In the genomic region with DNA sequence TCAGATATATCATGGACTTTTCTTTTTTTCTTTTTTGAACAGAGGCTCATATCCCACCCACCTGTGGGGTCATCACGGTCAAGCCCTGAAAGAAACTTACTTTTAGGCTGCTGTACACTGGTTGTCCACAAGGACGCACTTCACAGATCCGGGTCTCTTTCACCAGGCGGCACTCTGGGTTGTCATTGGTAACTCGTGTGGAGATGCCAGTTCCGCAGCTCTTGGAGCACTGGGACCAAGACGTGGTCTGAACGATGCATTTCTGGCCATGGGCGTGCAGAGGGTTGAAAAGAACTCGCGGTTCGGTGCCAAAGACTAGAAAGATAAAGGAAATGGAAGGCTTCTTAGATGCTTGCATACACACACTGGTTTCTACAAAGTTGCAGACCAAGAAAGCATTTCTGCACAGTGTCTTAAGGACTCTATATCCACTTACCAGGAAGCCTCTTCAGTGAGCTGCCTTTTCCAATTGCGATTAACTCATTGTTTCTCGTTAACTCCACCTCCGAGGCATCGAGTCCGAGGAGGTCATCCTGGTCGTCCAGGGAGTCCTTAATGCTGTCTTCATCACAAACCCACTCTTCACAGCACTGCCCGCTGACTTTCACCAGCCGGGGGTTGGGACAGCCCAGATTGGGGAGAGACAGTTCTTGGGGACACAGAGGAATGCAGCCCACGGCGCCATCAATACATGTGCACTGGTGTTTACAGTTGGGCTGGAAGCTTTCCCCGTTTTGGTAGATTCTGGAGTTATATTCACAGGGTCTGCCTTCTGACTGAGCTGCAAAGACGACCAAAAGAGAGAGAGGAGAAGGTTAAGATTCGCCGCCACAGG, we compare ENCODE assay signal across 7 mouse cellular contexts. TPM values are rescaled to one million over a fixed set of nuclear protein-coding genes. Genes with fewer than 3 reads are reported as not detected.
DNase-seq lines count a peak whose midpoint lies in the region; ATAC-seq and TF ChIP-seq lines count a peak whose summit lies in the region.

No protein-coding gene starts in this region.

- peak overlapping the region; percentile 86 for H3K4me2 ChIP-seq in heart, embryonic 13.5 days
- H3K4me2 ChIP-seq in limb, embryonic 11.5 days (ENCODE audit: low read depth, severe bottlenecking), result peak overlapping the region; percentile 80
- H3K4me2 ChIP-seq in midbrain, embryonic 16.5 days (ENCODE audit: low read length), result peak overlapping the region; percentile 71

- H3K9me3 ChIP-seq in ES-E14 (ENCODE audit: control insufficient read depth, insufficient read depth, low read depth, low read length), result no peaks in the 10 kb centered on the region
- no peaks in the 10 kb centered on the region for H3K9me3 ChIP-seq in heart, embryonic 13.5 days
- H3K9me3 ChIP-seq in limb, embryonic 11.5 days (ENCODE audit: control insufficient read depth, low read length), result no peaks in the 10 kb centered on the region
- no peaks in the 10 kb centered on the region for H3K9me3 ChIP-seq in midbrain, embryonic 16.5 days (replicated peaks; ENCODE audit: control insufficient read depth, low read length, poor library complexity, severe bottlenecking)

- DNase-seq in ES-E14 (ENCODE audit: low read depth, low spot score), result no peak
- DNase-seq in brain, adult 2 months (ENCODE audit: low read depth, low spot score), result peak; percentile 29
- peak; percentile 68 for DNase-seq in limb, embryonic 11.5 days (ENCODE audit: low spot score)
- no peak for DNase-seq in cerebellum, postnatal 25 days
- DNase-seq in B cell, adult 2 months, result no peak

- no peak for ATAC-seq in heart, embryonic 13.5 days (ENCODE audit: extremely low read depth, insufficient number of reproducible peaks, low FRiP score, low TSS enrichment)
- no peak for ATAC-seq in limb, embryonic 11.5 days (ENCODE audit: insufficient number of reproducible peaks, low FRiP score, low TSS enrichment, low read depth)
- no peak for ATAC-seq in midbrain, embryonic 16.5 days

- no peaks in the 10 kb centered on the region for H3K27me3 ChIP-seq in heart, embryonic 13.5 days (replicated peaks)
- H3K27me3 ChIP-seq in limb, embryonic 11.5 days (ENCODE audit: control insufficient read depth, insufficient read depth, low read length), result no peaks in the 10 kb centered on the region
- peaks cover 19% of the 10 kb centered on the region for H3K27me3 ChIP-seq in midbrain, embryonic 16.5 days (ENCODE audit: control insufficient read depth, insufficient read depth, low read depth, low read length)

- in situ Hi-C loops in ES-E14 (cut with MboI; ENCODE audit: low sequenced_read_pairs in 2 of 2, unreplicated experiment in 2 of 2), result no loop called here

- H3K9ac ChIP-seq in ES-E14 (ENCODE audit: insufficient read depth, low read depth, low read length, poor library complexity, severe bottlenecking), result peak overlapping the region; percentile 80; the same call in 1 of the 2 replicates
- peak overlapping the region; percentile 98 for H3K9ac ChIP-seq in heart, embryonic 13.5 days
- H3K9ac ChIP-seq in limb, embryonic 11.5 days (ENCODE audit: low read length), result peak overlapping the region; percentile 82
- no peak overlapping the region for H3K9ac ChIP-seq in midbrain, embryonic 16.5 days (ENCODE audit: low read depth, low read length)

- peaks cover 10% of the 10 kb centered on the region; the same call in 1 of the 2 replicates for H3K36me3 ChIP-seq in ES-E14 (ENCODE audit: control insufficient read depth, insufficient read depth, low read length, poor library complexity, severe bottlenecking)
- peaks cover 17% of the 10 kb centered on the region for H3K36me3 ChIP-seq in heart, embryonic 13.5 days
- H3K36me3 ChIP-seq in limb, embryonic 11.5 days (ENCODE audit: control insufficient read depth, insufficient read depth, low read length), result peaks cover 4% of the 10 kb centered on the region; the same call in 1 of the 2 replicates
- H3K36me3 ChIP-seq in midbrain, embryonic 16.5 days (ENCODE audit: control insufficient read depth, insufficient read depth, low read length), result no peaks in the 10 kb centered on the region

- H3K27ac ChIP-seq in ES-E14 (ENCODE audit: insufficient read depth, low read depth, low read length, poor library complexity, severe bottlenecking), result no peak overlapping the region
- H3K27ac ChIP-seq in heart, embryonic 13.5 days (replicated peaks), result peak overlapping the region; percentile 96
- peak overlapping the region; percentile 60; the same call in 1 of the 2 replicates for H3K27ac ChIP-seq in limb, embryonic 11.5 days (replicated peaks; ENCODE audit: low read depth, low read length)
- H3K27ac ChIP-seq in midbrain, embryonic 16.5 days (ENCODE audit: low read length), result no peak overlapping the region

- 13% methylated on average over 26 of the region's 26 CpGs for WGBS in heart, embryonic 13.5 days
- whole genome bisulfite sequencing in limb, embryonic 11.5 days, result 31% methylated on average over 26 of the region's 26 CpGs
- 16% methylated on average over 26 of the region's 26 CpGs for WGBS in midbrain, embryonic 16.5 days

- peaks cover 6 to 12% of the 10 kb centered on the region in 2 experiments; a peak in 3 of 4 replicates for H3K4me1 ChIP-seq in ES-E14 (ENCODE audit: control insufficient read depth in 2 of 2, insufficient read depth in 2 of 2, low read length in 2 of 2, poor library complexity in 1 of 2)
- peaks cover 58% of the 10 kb centered on the region for H3K4me1 ChIP-seq in heart, embryonic 13.5 days
- H3K4me1 ChIP-seq in limb, embryonic 11.5 days (ENCODE audit: control insufficient read depth, insufficient read depth, low read length), result peaks cover 27% of the 10 kb centered on the region
- peaks cover 41% of the 10 kb centered on the region for H3K4me1 ChIP-seq in midbrain, embryonic 16.5 days (ENCODE audit: control insufficient read depth, insufficient read depth, low read length)

- H3K4me3 ChIP-seq in ES-E14 (ENCODE audit: insufficient read depth in 1 of 2, low read depth in 1 of 2, low read length in 2 of 2, poor library complexity in 1 of 2, severe bottlenecking in 1 of 2), result peak overlapping the region; percentile 67 to 82; a peak in 3 of 4 replicates
- peak overlapping the region; percentile 88 for H3K4me3 ChIP-seq in heart, embryonic 13.5 days
- H3K4me3 ChIP-seq in limb, embryonic 11.5 days (ENCODE audit: low read depth, low read length), result peak overlapping the region; percentile 60
- peak overlapping the region; percentile 47; the same call in 1 of the 2 replicates for H3K4me3 ChIP-seq in midbrain, embryonic 16.5 days (ENCODE audit: low read depth, low read length)

TF ChIP-seq in ES-E14, 5 proteins besides CTCF, POLR2A, EP300 and RAD21:
- no peak for TF ChIP-seq CHD2 (IDR thresholded peaks at IDR 0.05; ENCODE audit: low read depth, low read length)
- no peak for TF ChIP-seq MAFK (IDR thresholded peaks at IDR 0.05; ENCODE audit: insufficient read depth, low read depth, low read length)
- TF ChIP-seq ZC3H11A (IDR thresholded peaks at IDR 0.05; ENCODE audit: borderline replicate concordance, low read depth, low read length), result no peak
- no peak for TF ChIP-seq ZNF384 (IDR thresholded peaks at IDR 0.05; ENCODE audit: low read depth, low read length)
- TF ChIP-seq HCFC1 (IDR thresholded peaks at IDR 0.05; ENCODE audit: borderline replicate concordance, insufficient read depth, low read length), result no peak

RNA-seq across cellular contexts. Expression of a gene that starts 1.5 kb away (rescaled TPM):
- 117 and 191 TPM in 2 replicates for total RNA-seq in ES-E14 (2012; rRNA removed)
- polyA plus RNA-seq in heart, embryonic 13.5 days (2015; fragmentation: Nextera tagmentation; extraction: Ambion mirVana), result 60.0 and 62.1 TPM in 2 replicates
- 26.4 and 29.8 TPM in 2 replicates for polyA plus RNA-seq in limb, embryonic 11.5 days (2014; fragmentation: Nextera tagmentation; extraction: Ambion mirVana)
- polyA plus RNA-seq in midbrain, embryonic 16.5 days (2015; fragmentation: Nextera tagmentation; extraction: Ambion mirVana), result 7.2 and 7.9 TPM in 2 replicates

Comparison
In these comparisons a context has a peak if more than half of its experiments do, and no peak if none do; other contexts are left out.
1. DNase-seq: peak in brain, adult 2 months (single experiment) and limb, embryonic 11.5 days (single experiment); none in ES-E14 (single experiment), cerebellum, postnatal 25 days (0 of 2) and B cell, adult 2 months (0 of 2).
2. H3K27ac ChIP-seq: peak in heart, embryonic 13.5 days (single experiment) and limb, embryonic 11.5 days (single experiment); none in ES-E14 (single experiment) and midbrain, embryonic 16.5 days (single experiment).
3. Peak in every context shown above with its lines, with median percentiles within 50 percentile points of each other: H3K4me3 ChIP-seq and H3K4me2 ChIP-seq.